Mouse (Mus musculus) liver, postnatal 0 days (tissue): ENCODE measurements around the gene Gm20388.

Source experiments
- CTCF ChIP-seq: sonication (generic); IDR thresholded peaks from 2 replicates; pipeline ENCODE4 v1.5.1; 2016; ENCODE audit warnings: antibody characterized with exemption, low read depth
- EP300 ChIP-seq: IDR thresholded peaks from 2 replicates; pipeline ENCODE4 v1.6.1; 2016; ENCODE audit warnings: antibody characterized with exemption, low read depth, mild to moderate bottlenecking

DNA sequence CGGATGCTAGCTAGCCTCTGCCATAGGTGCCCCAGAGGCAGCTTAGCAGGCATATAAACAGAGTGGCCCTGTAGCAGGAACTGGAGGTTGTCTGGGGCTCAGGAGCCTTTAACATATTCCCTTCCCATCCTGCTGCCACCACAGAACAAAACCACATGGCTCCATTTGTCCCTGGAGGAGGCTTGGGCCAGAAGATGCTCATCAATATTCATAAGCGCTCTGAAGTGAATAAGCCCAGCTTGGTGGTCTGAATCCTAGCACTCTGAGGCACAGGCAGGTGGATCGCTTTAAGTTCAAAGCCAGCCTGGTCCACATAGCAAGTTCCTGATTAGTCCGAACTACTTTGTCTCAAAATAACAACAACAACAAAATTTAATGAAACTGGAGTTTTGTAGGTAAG is 22.6 kb upstream of the Gm20388 start:
- TF ChIP-seq CTCF (no peak), EP300 (no peak)
